Mouse (Mus musculus) liver, embryonic 14.5 days (tissue): ENCODE data around the gene Medag.

Source experiments
- CTCF ChIP-seq: IDR thresholded peaks from 2 replicates; pipeline ENCODE4 v1.5.1; 2016; ENCODE audit warnings: antibody characterized with exemption, low read depth, control low read depth
- EP300 ChIP-seq: IDR thresholded peaks from 2 replicates; pipeline ENCODE4 v1.6.1; 2016; ENCODE audit warnings: antibody characterized with exemption, low read depth

DNA sequence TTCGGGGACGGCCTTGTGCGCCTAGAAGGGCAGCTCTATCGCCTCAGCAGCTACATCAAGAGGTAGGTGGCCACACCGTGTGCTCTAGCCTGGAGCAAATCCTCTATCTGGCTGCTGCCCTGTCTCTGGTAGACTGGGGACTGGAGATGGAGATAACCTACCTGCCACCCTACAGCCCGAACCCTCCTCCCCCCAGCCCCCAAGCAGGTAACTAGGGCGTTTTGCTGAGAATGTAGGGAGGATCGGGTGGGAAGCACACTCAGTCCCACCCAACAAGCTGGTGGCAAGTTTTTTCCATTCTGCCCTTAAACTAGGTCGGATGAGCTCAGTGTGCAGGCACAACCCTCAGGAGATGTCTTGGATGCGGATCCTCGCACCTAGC lies 636 bp downstream of the Medag start:
- TF ChIP-seq CTCF (no peak), EP300 (no peak)
